Mouse (Mus musculus): ENCODE data around the gene Klk9.

The Klk9 gene

GRCm38 (mm10) chr7:43791591-43791990, at the start of gene Klk9:
Gene Klk9, plus strand, starts transcription at chr7:43791891.
- in situ Hi-C loops (cut with MboI) = loop anchor here (10.0 kb wide), 1 partner anchor 63 kb away; no protein-coding TSS in a partner anchor

GRCm38 (mm10) chr7:43747788-43748187, 43.9 kb upstream of the Klk9 start:
- in situ Hi-C loops (cut with MboI) = no loop called here

GRCm38 (mm10) chr7:43752806-43753205, 38.9 kb upstream of the Klk9 start:
- in situ Hi-C loops (cut with MboI) = no loop called here

- in situ Hi-C loops (cut with MboI) = no loop called here
Observed at GRCm38 (mm10) chr7:43766484-43766883, 25.2 kb upstream of the Klk9 start.

GRCm38 (mm10) chr7:43768597-43768996, 23.1 kb upstream of the Klk9 start, which contains the start of gene Klk12:
Gene Klk12, plus strand, starts transcription at chr7:43768897.
- in situ Hi-C loops (cut with MboI) = no loop called here

GRCm38 (mm10) chr7:43769636-43770035, 22.1 kb upstream of the Klk9 start:
- in situ Hi-C loops (cut with MboI) = no loop called here

- in situ Hi-C loops (cut with MboI) = no loop called here
Observed at GRCm38 (mm10) chr7:43770701-43771100, 21.0 kb upstream of the Klk9 start.

GRCm38 (mm10) chr7:43771916-43772315, 19.8 kb upstream of the Klk9 start:
- in situ Hi-C loops (cut with MboI) = no loop called here

- in situ Hi-C loops (cut with MboI) = no loop called here
Observed at GRCm38 (mm10) chr7:43772901-43773300, 18.8 kb upstream of the Klk9 start.

- in situ Hi-C loops (cut with MboI) = no loop called here
Observed at GRCm38 (mm10) chr7:43774364-43774763, 17.3 kb upstream of the Klk9 start, which contains the start of gene Klk11. Gene Klk11, plus strand, starts transcription at chr7:43774604.

GRCm38 (mm10) chr7:43774802-43775201, 16.9 kb upstream of the Klk9 start:
- in situ Hi-C loops (cut with MboI) = no loop called here

- in situ Hi-C loops (cut with MboI) = no loop called here
Observed at GRCm38 (mm10) chr7:43775311-43776057, 16.2 kb upstream of the Klk9 start.

GRCm38 (mm10) chr7:43776506-43776905, 15.2 kb upstream of the Klk9 start:
- in situ Hi-C loops (cut with MboI) = no loop called here

GRCm38 (mm10) chr7:43777423-43777822, 14.3 kb upstream of the Klk9 start:
- in situ Hi-C loops (cut with MboI) = no loop called here

GRCm38 (mm10) chr7:43778176-43778970, 13.3 kb upstream of the Klk9 start:
- in situ Hi-C loops (cut with MboI) = no loop called here

GRCm38 (mm10) chr7:43780241-43780640, 11.4 kb upstream of the Klk9 start:
- in situ Hi-C loops (cut with MboI) = no loop called here

- in situ Hi-C loops (cut with MboI) = no loop called here
Observed at GRCm38 (mm10) chr7:43780746-43781145, 10.9 kb upstream of the Klk9 start, which contains the start of gene Klk10. Gene Klk10, plus strand, starts transcription at chr7:43781035.

GRCm38 (mm10) chr7:43781541-43781940, 10.2 kb upstream of the Klk9 start:
- in situ Hi-C loops (cut with MboI) = no loop called here

- in situ Hi-C loops (cut with MboI) = no loop called here
Observed at GRCm38 (mm10) chr7:43782275-43783265, 9.1 kb upstream of the Klk9 start.

GRCm38 (mm10) chr7:43785286-43785685, 6.4 kb upstream of the Klk9 start:
- in situ Hi-C loops (cut with MboI) = no loop called here

- in situ Hi-C loops (cut with MboI) = no loop called here
Observed at GRCm38 (mm10) chr7:43788096-43788495, 3.6 kb upstream of the Klk9 start.

- in situ Hi-C loops (cut with MboI) = no loop called here
Observed at GRCm38 (mm10) chr7:43789295-43789694, 2.4 kb upstream of the Klk9 start.

All from mature B cell (primary cell).